Mouse (Mus musculus) cerebellum, adult 2 months (tissue): ENCODE data around the gene Rtn4ip1. TPM values are rescaled to one million over a fixed set of nuclear protein-coding genes. Genes with fewer than 3 reads are reported as not detected.

Source experiments
- DNase-seq, 2 experiments: peaks; one replicate each; pipeline ENCODE4 v3.0.0; 2021
- H3K27ac ChIP-seq: fragments of 200-500 bp; 2 replicates; pipeline ENCODE4 v1.5.1; 2012; ENCODE audit warnings: low read length, control low read depth, inconsistent platforms; ENCODE audit not compliant: insufficient read depth
- H3K27me3 ChIP-seq: fragments of 200-500 bp; 2 replicates; pipeline ENCODE4 v1.6.1; 2012; ENCODE audit warnings: inconsistent platforms, mild to moderate bottlenecking, low read length, moderate library complexity; ENCODE audit not compliant: control insufficient read depth, insufficient read depth
- H3K4me1 ChIP-seq: fragments of 200-500 bp; 2 replicates; pipeline ENCODE4 v1.6.1; 2011; ENCODE audit warnings: low read length; ENCODE audit not compliant: control insufficient read depth, insufficient read depth
- H3K4me3 ChIP-seq: fragments of 200-500 bp; replicated peaks from 2 replicates; pipeline ENCODE3; 2011; ENCODE audit warnings: mild to moderate bottlenecking, low read depth, low read length, control low read depth; ENCODE audit not compliant: insufficient read depth
- CTCF ChIP-seq: fragments of 200-500 bp; IDR thresholded peaks from 2 replicates; pipeline ENCODE4 v1.5.1; 2011; ENCODE audit warnings: low read depth, mild to moderate bottlenecking, control low read depth, low read length, moderate library complexity, borderline replicate concordance; ENCODE audit not compliant: insufficient read depth
- POLR2A ChIP-seq: fragments of 200-500 bp; IDR thresholded peaks from 2 replicates; pipeline ENCODE4 v1.6.1; 2011; ENCODE audit warnings: low read length, control low read depth, borderline replicate concordance; ENCODE audit not compliant: insufficient read depth
- WGBS: fragments of 180-500 bp; shearing (Covaris S2); methylation state at CpG from one replicate; pipeline ENCODE4 v1.1.7; 2018; 5-methylcytosine and 5-hydroxymethylcytosine counted together
- polyA plus RNA-seq: library from polyadenylated mRNA; depleted of rRNA; stranded (reverse); fragments of >200 nt; gene quantifications from 2 replicates; pipeline ENCODE4 v1.2.3, GENCODE M21; 2012

The Rtn4ip1 gene
- polyA plus RNA-seq, 1 experiment, result 19.5 TPM

- WGBS, result 72% methylated on average over 9 of the region's 9 CpGs
- no peak for TF ChIP-seq POLR2A
Observed at GRCm38 (mm10) chr10:43998023-43998422, 96.4 kb downstream of the Rtn4ip1 start.

GRCm38 (mm10) chr10:43998503-43999082 lies 97.0 kb downstream of the Rtn4ip1 start:
- no peak for DNase-seq
- Histone ChIP-seq H3K4me1 (no peaks in the 10 kb centered on the region), H3K27ac (no peak overlapping the region), H3K4me3 (no peak overlapping the region), H3K27me3 (peaks cover 4% of the 10 kb centered on the region; the same call in 1 of the 2 replicates)
- 70% methylated on average over 8 of the region's 8 CpGs for WGBS
- TF ChIP-seq POLR2A (no peak), CTCF (no peak)

More at GRCm38 (mm10) chr10:43998023-43998422, 96.4 kb downstream of the Rtn4ip1 start:
- no peak for DNase-seq
- no peak overlapping the region for H3K4me3 ChIP-seq
- H3K4me1 ChIP-seq, result no peaks in the 10 kb centered on the region
- H3K27ac ChIP-seq, result no peak overlapping the region
- peaks cover 4% of the 10 kb centered on the region; the same call in 1 of the 2 replicates for H3K27me3 ChIP-seq

- 69% methylated on average over 2 of the region's 2 CpGs for WGBS
- H3K27ac ChIP-seq, result no peak overlapping the region
- DNase-seq, result no peak
- H3K4me3 ChIP-seq, result no peak overlapping the region
- peaks cover 11% of the 10 kb centered on the region; the same call in 1 of the 2 replicates for H3K27me3 ChIP-seq
- H3K4me1 ChIP-seq, result no peaks in the 10 kb centered on the region
- TF ChIP-seq POLR2A (no peak), CTCF (no peak)
Observed at GRCm38 (mm10) chr10:44000156-44000865, 98.7 kb downstream of the Rtn4ip1 start.

- 44% methylated on average over 14 of the region's 14 CpGs for WGBS
- DNase-seq, result no peak
- peaks cover 12% of the 10 kb centered on the region; the same call in 1 of the 2 replicates for H3K27me3 ChIP-seq
- no peak for TF ChIP-seq POLR2A
- TF ChIP-seq CTCF, result peak; percentile 26; the same call in 1 of the 2 replicates
- H3K4me3 ChIP-seq, result no peak overlapping the region
- H3K4me1 ChIP-seq, result no peaks in the 10 kb centered on the region
- H3K27ac ChIP-seq, result no peak overlapping the region
Observed at GRCm38 (mm10) chr10:44002004-44002940, 100.7 kb downstream of the Rtn4ip1 start.

- no peak for DNase-seq
- Histone ChIP-seq H3K4me1 (no peaks in the 10 kb centered on the region), H3K27me3 (peaks cover 12% of the 10 kb centered on the region; the same call in 1 of the 2 replicates), H3K4me3 (no peak overlapping the region), H3K27ac (no peak overlapping the region)
- 4% methylated on average over 11 of the region's 11 CpGs for WGBS
- no peak for TF ChIP-seq CTCF
- TF ChIP-seq POLR2A, result no peak
Observed at GRCm38 (mm10) chr10:44002995-44003524, 101.5 kb downstream of the Rtn4ip1 start.

GRCm38 (mm10) chr10:44003551-44004151 lies 102.0 kb downstream of the Rtn4ip1 start:
- H3K27me3 ChIP-seq, result peaks cover 12% of the 10 kb centered on the region; the same call in 1 of the 2 replicates

GRCm38 (mm10) chr10:44004221-44004751 lies 102.7 kb downstream of the Rtn4ip1 start:
- Histone ChIP-seq H3K4me3 (no peak overlapping the region), H3K27ac (no peak overlapping the region), H3K27me3 (peaks cover 12% of the 10 kb centered on the region; the same call in 1 of the 2 replicates), H3K4me1 (no peaks in the 10 kb centered on the region)
- WGBS, result 1% methylated on average over 33 of the region's 33 CpGs
- no peak for DNase-seq
- TF ChIP-seq CTCF, result no peak
- no peak for TF ChIP-seq POLR2A

More at GRCm38 (mm10) chr10:44003551-44004151, 102.0 kb downstream of the Rtn4ip1 start:
- H3K4me3 ChIP-seq, result peak overlapping the region; percentile 14
- under 1% methylated on average over 68 of the region's 68 CpGs for WGBS
- no peaks in the 10 kb centered on the region for H3K4me1 ChIP-seq
- DNase-seq, result no peak
- TF ChIP-seq CTCF, result no peak
- TF ChIP-seq POLR2A, result no peak
- no peak overlapping the region for H3K27ac ChIP-seq
